Mouse (Mus musculus): ENCODE measurements at regions not wholly inside any gene's neighbourhood (a gene's known extent, or its start where the extent isn't known, plus 50 kb on each side); places are given as distances from the start of the nearest gene placed in this dataset.

DNA sequence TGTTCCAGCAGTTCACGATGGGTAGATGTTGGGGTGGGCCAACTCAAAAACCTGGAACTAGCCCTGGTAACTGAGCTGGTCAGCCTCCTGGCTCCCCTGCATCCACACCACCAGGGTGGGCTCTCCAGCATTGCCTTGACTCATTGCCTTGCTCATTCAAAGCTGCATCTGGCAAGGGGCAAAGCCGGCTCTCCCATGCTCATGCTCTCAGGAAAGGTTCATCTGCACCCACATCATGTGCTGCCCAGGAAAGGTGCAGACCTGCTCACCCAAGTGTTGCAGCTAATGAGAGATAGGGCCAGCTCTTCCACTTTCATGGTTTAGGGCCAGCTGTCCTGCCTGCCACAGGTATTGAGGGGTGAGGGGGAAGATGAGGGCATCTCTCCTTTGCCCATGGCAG lies 437.9 kb downstream of the Glrx3 start:
- in situ Hi-C loops (cut with MboI, MseI): no loop called here

DNA sequence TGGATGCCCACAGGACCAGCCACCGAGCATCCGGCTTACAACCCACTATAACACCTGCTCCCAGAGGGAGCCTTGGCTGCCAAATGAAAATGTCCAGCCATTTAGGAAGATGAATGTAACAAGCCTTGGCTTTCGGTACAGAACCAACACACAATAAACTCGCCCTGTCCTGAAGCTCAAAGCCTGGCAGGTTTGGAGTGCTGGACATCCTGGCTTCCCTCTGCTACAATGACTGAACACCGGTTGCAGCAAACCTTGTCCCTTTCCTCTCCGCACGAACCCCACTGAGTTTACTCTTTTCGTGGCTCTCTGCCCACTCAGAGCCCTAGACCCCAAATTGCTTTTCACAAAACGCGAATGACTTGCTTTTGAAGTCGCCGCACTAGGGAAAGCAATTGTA lies 441.9 kb downstream of the Glrx3 start:
- in situ Hi-C loops (cut with MboI, MseI): no loop called here

DNA sequence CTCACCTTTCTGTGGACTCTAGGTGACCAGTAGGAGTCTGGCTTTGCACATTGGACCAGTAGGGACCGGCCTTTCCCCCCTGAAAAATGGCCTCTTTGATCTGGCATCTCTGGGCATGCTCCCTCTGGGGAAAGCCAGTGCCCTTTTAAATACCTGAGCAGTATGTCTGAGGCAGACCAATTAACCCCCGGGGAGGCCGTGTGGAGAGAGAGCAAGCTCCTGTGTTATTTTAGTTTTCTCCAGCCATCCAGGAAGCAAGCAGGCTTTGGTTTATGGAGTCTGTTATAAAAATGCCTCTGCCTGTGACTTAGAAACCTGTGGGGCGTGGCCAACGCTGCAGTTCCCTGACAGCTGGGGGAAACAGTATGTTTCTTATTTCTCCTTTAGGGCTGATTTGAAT lies 445.5 kb downstream of the Glrx3 start:
- in situ Hi-C loops (cut with MboI, MseI): no loop called here

DNA sequence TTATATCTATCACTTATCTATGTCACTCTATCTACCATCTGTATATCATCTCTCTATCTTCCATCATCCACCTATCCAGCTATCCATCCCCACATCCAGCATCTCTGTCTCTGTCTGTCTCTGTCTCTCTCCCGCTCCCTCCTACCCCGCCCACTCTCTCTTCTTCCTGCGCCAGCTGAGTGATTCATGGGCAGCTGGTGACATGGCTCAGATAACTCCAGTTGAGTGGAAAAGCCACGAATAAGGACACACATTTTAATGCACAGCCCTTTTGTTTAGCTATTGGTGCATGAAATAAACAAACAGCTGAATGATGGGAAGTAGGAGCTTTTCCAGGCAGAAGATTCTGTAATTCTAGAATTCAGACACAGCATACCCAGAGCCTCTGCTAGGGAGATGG lies 446.3 kb downstream of the Glrx3 start:
- in situ Hi-C loops (cut with MboI, MseI): no loop called here

DNA sequence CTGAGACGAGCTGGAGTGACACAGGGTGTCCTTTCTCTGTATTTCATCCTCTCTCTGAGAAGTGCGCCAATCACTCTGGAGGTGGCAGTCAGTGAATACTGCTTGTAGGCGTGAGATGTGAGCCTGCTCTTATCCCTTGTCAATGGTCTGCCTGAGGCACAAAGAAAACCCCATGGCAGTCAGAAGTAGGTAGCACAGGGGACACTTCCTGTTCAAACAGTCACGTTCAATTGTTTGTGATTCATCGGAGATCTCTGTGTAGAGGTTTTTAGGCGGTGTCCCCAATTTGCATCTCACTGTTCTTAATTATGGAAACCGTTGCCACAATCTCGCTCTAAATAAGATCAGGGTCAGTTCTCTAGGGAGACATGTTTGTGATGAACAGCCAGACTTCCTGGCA lies 447.7 kb downstream of the Glrx3 start:
- in situ Hi-C loops (cut with MboI, MseI): no loop called here

DNA sequence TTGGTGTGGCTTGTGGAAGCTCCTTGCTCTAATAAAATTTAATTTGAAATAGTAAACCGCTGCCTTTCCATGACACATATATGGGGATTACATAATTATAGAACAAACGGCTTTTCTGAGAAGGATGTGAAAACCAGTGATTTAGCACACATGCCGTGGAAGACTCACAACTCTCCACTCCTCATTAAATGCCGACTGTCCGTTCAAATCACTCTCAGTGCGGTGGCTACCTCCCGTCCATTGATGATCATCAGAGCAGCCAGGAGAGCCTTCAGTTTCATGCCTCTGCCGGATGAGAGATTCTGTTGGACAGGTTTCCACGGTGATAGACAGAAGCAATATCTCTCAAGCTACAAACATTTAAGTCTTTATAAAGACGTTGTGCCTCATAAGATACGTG lies 451.3 kb downstream of the Glrx3 start:
- in situ Hi-C loops (cut with MboI, MseI): no loop called here

DNA sequence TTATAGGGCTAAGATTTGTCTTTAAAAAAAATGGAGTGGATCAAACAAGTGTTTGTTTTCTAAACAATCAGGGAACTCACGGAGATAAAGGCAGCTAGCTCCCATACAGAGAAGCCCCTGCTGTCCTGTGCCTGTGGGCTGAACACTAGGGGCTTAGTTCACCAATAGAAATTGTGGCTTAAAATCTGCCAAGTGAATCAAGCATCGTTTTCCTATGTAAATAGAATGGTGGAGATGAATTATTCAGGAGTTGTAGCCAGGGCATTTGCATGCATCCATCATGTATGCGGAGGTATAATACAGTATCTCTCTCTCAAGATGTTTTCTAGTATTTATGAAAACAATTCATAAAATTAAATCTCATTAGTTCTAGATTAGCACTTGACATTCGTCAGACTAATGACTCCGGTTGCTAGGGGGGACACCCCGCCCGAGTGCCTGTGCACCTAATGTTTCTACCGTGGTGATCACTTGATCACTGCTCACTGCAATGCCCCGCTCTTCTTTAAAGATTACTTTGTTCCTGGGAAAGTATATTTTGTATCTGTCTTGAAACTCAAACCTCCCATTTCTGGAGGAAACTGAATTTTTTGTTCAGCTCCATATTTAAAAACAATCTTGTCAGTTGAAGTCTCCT lies 469.1 kb downstream of the Glrx3 start:
- in situ Hi-C loops (cut with MboI, MseI): no loop called here

DNA sequence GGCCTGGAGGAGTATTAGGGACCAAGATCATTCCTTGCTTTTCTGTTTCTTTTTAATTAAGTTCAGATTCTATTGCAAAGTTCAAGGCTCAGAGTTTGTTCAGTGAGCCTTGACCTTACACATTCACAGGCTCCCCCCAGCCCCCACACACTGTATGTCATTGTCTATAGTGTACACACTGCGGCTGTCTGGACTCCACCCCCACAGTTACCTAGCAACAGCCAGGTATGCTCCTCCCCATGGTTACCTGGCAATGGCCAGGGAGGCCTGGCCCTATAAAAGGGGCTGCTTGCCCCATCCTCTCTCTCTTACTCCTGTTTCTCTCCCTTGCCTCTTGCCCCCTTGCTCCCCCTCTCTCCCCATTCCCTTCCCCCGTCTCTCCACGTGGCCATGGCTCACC lies 472.0 kb downstream of the Glrx3 start:
- in situ Hi-C loops (cut with MboI, MseI): no loop called here

DNA sequence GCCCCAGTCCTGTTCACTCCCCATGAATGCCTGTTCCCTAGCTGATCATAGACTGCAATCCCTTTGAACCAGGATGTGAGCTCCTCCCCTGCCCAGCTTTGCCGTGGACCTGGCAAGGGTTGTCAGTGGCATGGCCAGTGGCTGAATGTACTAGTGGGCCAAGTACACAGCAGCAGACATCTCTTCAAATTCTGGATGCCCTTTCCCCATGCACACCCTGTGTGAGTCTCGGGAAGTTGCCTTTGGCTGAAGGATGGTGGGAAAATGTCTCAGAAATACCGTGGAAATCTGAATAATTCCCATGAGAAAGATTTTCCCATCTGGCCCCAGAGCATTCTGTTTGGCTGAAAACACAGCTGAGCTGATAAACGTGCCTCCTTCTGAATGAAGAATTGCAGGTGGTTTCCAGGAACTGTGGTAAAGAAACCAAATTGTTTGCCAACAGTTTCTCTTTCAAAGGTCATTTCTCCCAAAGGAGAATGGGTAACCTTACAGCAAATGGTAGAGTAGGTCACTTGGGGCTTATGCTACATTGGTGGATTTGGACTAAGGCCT lies 476.2 kb downstream of the Glrx3 start:
- in situ Hi-C loops (cut with MboI, MseI): no loop called here

DNA sequence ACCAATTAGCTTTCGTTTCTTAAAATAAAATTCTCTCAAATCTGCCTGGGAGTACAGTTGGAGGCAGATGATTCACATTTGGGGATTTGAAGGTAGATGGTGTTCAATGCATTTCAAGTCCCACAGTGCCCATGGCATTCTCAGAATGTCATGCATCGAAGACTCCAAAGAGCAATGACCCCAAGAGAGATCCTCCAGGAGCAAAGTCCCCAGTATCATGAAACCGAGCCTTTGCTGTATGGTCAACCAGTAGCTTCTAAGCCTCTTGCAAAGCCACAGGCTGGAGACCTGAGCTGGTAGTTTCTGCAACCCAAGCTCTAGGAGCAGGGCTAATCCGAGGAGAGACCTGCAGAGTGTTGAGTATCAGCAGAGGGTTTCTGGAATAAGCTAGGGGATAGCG lies 477.1 kb downstream of the Glrx3 start:
- in situ Hi-C loops (cut with MboI, MseI): no loop called here

DNA sequence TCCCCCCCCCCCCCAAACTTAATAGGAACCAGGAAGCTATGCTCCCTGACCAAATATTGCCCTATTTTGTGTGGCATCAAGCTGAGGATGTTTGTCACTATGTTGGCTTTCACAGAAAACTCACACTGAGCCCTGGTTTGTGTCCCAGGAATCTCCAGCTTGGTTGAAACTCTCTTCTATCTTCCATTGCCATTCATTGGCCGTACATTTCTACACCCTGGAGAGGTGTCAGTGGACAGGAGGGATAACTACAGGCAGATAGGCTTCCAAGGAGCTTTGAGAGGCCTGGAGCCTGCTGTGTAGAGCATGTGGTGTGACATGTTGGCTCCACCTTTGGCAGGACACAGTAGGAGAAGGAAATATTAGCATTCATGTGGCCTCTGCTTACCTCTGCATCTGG lies 478.9 kb downstream of the Glrx3 start:
- in situ Hi-C loops (cut with MboI, MseI): no loop called here

DNA sequence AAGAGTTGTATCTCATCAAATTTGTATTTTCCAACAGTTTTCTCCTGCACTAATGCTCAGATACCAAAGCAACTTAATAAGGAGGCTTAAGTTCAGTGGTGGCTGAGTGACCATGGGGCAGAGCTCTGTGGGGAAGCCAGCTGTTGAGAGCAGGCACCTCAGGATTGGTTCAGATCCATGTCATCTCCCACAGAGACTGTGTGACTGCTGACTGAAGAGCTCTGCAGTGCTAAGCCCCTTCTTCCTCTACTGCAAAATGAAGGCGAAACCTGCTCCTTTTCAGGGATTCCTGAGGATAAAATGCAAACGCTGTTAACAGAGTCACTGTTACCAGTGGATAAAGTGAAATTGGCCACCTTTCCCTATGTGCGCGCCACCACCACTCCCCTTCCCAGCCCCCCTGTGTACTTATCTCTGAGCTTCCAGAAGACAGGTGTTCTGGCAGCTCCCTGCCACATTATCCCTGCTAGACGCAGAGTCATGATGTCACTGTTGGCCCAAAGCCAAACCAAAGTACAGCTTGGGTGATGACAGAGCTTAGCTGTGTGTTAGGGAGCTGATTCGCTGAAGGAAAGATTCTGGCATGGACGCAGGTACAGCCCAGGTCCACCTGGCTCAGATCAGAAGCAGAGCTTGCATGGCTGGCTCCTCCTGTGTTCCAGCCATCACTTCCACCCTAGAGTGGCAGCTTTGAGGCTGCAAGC lies 472.9 kb downstream of the Tcerg1l start:
- in situ Hi-C loops (cut with MboI, MseI): loop anchor here in 1 of 2 experiments (5.0 kb wide), 1 partner anchor 52 kb away; no protein-coding TSS in a partner anchor

DNA sequence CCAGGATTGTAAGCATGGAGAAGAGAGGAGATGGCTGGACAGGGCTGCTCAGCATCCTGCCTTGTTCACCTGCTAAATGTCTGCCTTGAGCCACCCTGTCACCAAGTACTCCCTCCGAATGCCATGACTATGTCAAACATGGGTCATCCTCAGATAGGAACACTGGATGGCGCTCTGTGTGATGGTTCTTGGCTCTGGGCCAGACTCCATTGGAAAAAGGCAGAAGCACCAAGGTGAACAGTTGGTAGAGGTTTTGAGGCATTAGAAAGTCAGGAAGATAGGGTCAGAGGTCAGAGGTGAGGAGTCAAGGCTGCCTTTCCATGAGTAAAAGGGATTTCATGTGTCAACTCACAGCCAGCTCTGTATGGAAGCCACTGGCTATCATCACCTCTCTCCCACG lies 471.9 kb downstream of the Tcerg1l start:
- in situ Hi-C loops (cut with MboI, MseI): no loop called here

DNA sequence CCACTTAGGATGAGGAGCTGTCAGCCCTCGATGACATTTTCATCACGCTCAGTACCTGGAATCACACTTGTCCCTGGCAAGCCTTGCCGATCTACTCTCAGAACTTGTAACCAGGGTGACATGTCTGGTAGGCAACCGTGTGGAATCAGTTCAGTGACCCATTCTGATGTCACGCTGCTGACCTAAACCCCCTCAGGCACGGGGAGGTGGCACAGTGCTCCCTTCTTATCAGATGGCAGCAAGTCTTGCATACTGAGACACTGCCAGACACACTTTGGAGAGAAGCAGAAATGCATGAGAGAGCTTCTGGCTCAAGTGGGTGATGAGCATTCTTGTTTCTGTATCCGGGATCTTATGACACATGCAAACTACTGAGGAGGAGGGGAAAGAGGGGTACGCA lies 470.2 kb downstream of the Tcerg1l start:
- in situ Hi-C loops (cut with MboI, MseI): no loop called here

DNA sequence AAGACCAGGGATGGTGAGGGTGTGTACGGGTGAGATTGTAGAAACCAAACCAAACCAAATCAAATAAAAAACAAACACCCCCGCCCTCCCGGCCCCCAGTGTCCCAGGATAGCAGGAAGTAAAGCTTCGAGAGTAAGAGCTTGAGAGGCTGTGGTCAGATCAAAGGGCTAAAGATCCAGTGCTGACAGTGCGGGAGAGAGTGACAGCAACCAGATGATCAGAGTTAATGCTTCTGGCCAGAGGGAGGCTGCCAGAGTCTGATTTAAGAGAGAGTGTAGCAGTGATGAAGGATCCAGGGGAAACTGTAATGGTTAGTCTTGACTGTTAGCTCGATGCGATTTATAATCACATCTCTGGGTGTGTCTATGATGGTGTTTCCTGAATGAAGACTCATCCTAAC lies 467.3 kb downstream of the Tcerg1l start:
- in situ Hi-C loops (cut with MboI, MseI): no loop called here

DNA sequence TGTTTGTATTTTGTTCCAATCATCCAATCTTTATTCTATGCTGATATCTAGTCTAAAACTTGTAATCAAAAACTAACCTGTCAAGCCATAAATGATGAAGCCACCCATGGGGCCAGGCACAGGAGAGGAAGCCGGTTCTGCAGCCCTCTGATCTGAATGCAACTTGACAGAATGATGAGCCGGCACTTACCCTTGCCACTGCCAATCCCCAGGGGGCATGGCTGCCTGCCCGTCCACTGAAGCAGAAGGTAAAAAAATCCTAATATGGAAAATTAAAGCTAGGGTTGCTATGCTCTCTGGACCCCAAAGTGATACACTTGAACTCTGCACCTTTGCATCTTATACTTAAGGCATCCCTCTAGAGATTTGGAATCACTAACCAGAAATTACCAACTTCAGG lies 461.6 kb downstream of the Tcerg1l start:
- in situ Hi-C loops (cut with MboI, MseI): no loop called here

DNA sequence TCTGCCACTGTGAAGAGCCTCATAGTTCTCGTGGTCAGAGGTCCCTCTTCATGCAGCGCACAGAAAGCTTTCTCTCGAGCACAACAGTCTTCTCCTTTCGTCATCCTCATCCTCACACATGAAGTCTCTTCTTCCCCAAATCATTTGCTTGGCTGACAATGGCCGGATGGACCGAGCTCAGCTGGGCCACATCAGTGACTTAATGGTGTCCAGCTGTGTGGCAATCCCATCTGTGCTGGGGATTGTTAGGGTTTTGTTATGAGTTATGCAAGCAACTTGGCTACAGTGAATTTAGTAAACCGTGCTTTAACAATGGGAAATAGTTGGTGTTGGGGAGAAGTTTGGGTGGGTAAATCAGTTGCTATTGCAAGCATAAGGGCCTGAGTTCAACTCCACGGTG lies 458.4 kb downstream of the Tcerg1l start:
- in situ Hi-C loops (cut with MboI, MseI): no loop called here

DNA sequence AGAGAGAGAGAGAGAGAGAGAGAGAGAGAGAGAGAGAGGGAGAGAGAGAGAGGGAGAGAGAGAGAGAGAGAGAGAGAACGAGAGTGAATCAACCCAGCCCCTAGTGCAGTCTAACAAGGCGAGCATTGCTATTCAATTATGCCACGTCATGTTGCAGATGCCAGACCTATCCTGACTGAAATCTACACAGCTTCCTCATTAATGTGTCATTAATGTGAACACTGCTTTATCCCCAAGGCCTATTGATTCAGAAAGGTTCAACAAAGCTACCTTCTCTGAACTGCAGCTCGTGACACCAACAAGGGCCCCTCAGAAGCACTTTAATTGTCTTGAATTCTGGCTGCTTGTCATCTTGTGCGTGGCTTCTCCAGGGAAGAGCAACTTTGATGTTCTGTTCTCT lies 457.4 kb downstream of the Tcerg1l start:
- in situ Hi-C loops (cut with MboI, MseI): no loop called here

DNA sequence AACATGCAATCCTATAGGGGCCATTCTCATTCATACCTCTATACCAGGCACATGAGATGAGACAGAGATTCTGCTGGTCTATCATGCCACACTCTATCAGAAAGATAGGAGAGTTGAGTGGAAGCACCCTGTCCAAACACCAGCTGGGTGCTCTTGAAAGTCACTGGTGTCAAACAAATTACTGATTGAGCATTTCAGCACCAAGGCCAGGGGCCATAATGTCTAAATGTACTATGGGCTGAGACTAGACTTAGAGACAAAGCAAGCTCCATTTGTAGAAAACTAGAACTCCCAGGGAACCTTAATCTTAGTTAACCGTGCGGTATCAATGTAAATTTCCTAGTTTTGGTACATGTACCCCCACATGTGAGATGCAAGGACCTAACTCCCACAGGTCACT lies 452.5 kb downstream of the Tcerg1l start:
- in situ Hi-C loops (cut with MboI, MseI): no loop called here

DNA sequence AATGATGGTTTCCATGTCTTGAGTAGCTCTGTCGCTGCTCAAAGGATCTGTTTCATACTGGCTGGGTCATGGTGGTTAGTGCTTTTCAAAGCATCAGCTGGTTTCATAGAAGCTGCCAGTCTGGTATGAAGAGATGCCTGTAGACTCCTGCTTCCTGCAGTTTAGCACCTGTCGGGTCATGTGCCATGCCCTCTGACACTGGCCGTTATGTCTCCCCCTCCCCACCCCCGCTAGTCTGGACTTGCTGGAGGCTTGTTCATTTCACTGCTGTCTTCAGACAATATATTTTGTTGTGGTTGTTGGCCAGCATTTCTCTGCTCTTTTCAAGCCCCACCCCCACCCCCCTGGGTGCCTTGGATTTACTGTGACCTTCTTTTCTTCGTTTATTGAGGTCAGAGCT lies 450.1 kb downstream of the Tcerg1l start:
- in situ Hi-C loops (cut with MboI, MseI): no loop called here

DNA sequence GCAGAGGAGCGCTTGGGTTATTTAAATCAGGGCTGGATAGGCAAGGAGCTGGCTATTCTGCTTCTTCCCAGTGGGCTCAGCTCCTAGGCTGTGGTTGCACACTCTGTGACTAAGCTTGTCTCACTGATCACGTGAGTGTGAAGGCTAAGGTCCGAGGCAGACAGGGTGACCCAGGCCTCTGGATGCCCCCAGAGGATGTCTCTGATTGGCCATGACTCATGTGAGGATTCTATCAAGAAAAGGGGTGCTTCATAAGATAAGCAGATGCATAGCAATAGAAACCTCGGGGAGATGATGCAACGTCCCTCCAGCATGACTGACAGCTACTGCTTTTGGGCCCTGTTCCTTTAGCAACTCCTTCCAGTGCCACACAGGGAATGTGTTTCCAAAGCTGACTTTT lies 440.2 kb downstream of the Tcerg1l start:
- in situ Hi-C loops (cut with MboI, MseI): no loop called here

DNA sequence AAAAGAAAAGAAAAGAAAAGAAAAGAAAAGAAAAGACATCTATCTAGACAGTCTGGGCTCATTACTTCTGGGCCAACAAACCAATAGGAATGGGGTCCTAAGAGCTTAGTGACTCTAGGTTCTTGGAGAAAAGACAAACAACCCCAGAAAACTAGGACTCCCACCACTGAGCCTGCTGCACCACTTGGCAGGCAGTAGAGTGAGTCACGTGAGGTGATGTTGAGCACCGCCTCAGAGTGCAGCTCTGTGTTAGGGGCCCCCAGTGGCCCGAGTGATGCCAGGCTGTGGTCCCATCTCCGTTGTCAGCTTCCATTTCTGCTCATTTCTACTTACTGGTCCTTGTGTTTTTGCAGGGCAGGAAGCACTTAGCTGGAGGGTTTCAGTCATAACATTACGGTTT lies 439.7 kb downstream of the Tcerg1l start:
- in situ Hi-C loops (cut with MboI, MseI): no loop called here

DNA sequence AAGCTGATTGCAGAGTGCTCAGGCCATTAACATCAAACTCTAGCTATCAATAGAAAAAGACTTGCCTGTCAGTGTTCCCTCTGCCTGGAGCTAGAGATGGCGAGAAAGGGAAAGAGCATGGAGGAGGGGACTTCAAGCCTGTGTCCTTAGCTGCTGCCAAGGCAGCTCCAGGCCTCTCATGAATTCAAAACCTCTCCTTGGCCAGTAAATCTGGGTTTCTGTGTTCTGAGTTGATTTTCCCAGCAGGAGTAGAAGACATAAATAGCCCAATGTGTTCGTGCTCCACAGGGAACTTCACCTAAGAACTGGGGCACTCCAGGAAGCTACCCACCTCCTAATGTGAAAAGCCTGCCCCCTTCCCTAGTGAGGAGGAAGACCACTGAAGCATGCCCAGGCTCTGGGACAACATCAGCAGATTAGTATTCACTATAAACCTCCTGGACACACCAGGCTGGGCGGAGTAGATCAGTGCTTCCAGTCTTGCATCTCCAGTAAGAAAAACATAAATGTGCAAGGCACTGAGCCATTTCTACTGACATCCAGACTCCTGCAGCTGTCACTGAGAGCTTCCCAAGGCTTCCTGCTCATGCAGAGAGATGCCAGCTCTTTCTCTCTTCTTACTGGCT lies 433.9 kb downstream of the Tcerg1l start:
- in situ Hi-C loops (cut with MboI, MseI): no loop called here
